Mouse (Mus musculus) hindbrain, embryonic 10.5 days (tissue): ENCODE results near the gene Gng8. TPM values are rescaled to one million over a fixed set of nuclear protein-coding genes. Genes with fewer than 3 reads are reported as not detected.
A peak's percentile ranks its signal among the peaks of the same experiment; 100 is the strongest.

Experiments used
- DNase-seq: peaks from one replicate; pipeline ENCODE4 v3.0.0-alpha.2; 2017; ENCODE audit warnings: low spot score
- H3K27ac ChIP-seq: fragments of 300-500 bp; sonication (generic); 2 replicates; pipeline ENCODE4 v1.5.1; 2016; ENCODE audit warnings: mild to moderate bottlenecking, moderate library complexity
- H3K27me3 ChIP-seq: fragments of 300-500 bp; sonication (generic); 2 replicates; pipeline ENCODE4 v1.6.1; 2016; ENCODE audit warnings: mild to moderate bottlenecking; ENCODE audit not compliant: poor library complexity, insufficient read depth, severe bottlenecking
- H3K36me3 ChIP-seq: fragments of 300-500 bp; sonication (generic); 2 replicates; pipeline ENCODE4 v1.6.1; 2016; ENCODE audit warnings: mild to moderate bottlenecking, moderate library complexity
- H3K4me1 ChIP-seq: fragments of 300-500 bp; sonication (generic); replicated peaks from 2 replicates; pipeline ENCODE4 v1.6.1; 2016; ENCODE audit warnings: mild to moderate bottlenecking
- H3K4me3 ChIP-seq: fragments of 300-500 bp; sonication (generic); 2 replicates; pipeline ENCODE4 v1.5.1; 2016; ENCODE audit warnings: mild to moderate bottlenecking, moderate library complexity
- H3K9me3 ChIP-seq: fragments of 300-500 bp; sonication (generic); 2 replicates; pipeline ENCODE4 v1.6.1; 2016; ENCODE audit warnings: mild to moderate bottlenecking, moderate library complexity
- WGBS: fragments of 180-500 bp; shearing (Covaris S2); methylation state at CpG from one replicate; pipeline ENCODE4 v1.1.7; 2016; 5-methylcytosine and 5-hydroxymethylcytosine counted together
- polyA plus RNA-seq: library from polyadenylated mRNA; unstranded; fragments of >200 nt; fragmentation: Nextera tagmentation; extraction: Ambion mirVana; gene quantifications from 2 replicates; pipeline ENCODE4 v1.2.1, GENCODE M21; 2016

The Gng8 gene
- polyA plus RNA-seq, 1 experiment from 2014 or later = 9.0 TPM

GRCm38 (mm10) chr7:16879796-16880547, 11.6 kb upstream of the Gng8 start:
- Histone ChIP-seq H3K27me3 (peaks cover 33% of the 10 kb centered on the region), H3K4me3 (peak overlapping the region; percentile 38), H3K27ac (peak overlapping the region; percentile 92), H3K36me3 (peaks cover 57% of the 10 kb centered on the region), H3K9me3 (peaks cover 7% of the 10 kb centered on the region), H3K4me1 (peaks cover 73% of the 10 kb centered on the region)
- peak; percentile 93 for DNase-seq
- WGBS = 12% methylated on average over 9 of the region's 9 CpGs

GRCm38 (mm10) chr7:16880615-16881014, 11.0 kb upstream of the Gng8 start:
- Histone ChIP-seq H3K4me1 (peaks cover 75% of the 10 kb centered on the region), H3K27me3 (peaks cover 39% of the 10 kb centered on the region), H3K36me3 (peaks cover 63% of the 10 kb centered on the region), H3K27ac (peak overlapping the region; percentile 92), H3K4me3 (peak overlapping the region; percentile 38), H3K9me3 (peaks cover 14% of the 10 kb centered on the region)
- no peak for DNase-seq
- WGBS = 10% methylated on average over 5 of the region's 5 CpGs

- peaks cover 56% of the 10 kb centered on the region for H3K4me1 ChIP-seq
- peaks cover 77% of the 10 kb centered on the region for H3K36me3 ChIP-seq
- H3K4me3 ChIP-seq = no peak overlapping the region
- H3K9me3 ChIP-seq = peaks cover 25% of the 10 kb centered on the region
- H3K27me3 ChIP-seq = peaks cover 65% of the 10 kb centered on the region
- no peak for DNase-seq
- WGBS = 92% methylated on average over 6 of the region's 6 CpGs
- no peak overlapping the region for H3K27ac ChIP-seq
Observed at GRCm38 (mm10) chr7:16883162-16883561, 8.4 kb upstream of the Gng8 start.

- H3K27ac ChIP-seq = no peak overlapping the region
- H3K4me1 ChIP-seq = peaks cover 44% of the 10 kb centered on the region
- H3K36me3 ChIP-seq = peaks cover 66% of the 10 kb centered on the region
- H3K4me3 ChIP-seq = no peak overlapping the region
- 48% methylated on average over 4 of the region's 4 CpGs for WGBS
- no peak for DNase-seq
- peaks cover 77% of the 10 kb centered on the region for H3K27me3 ChIP-seq
- H3K9me3 ChIP-seq = peaks cover 25% of the 10 kb centered on the region
Observed at GRCm38 (mm10) chr7:16884334-16884733, 7.3 kb upstream of the Gng8 start.

- peaks cover 71% of the 10 kb centered on the region for H3K36me3 ChIP-seq
- peaks cover 37% of the 10 kb centered on the region for H3K4me1 ChIP-seq
- H3K27me3 ChIP-seq = peaks cover 87% of the 10 kb centered on the region
- peak overlapping the region; percentile 42 for H3K4me3 ChIP-seq
- 16% methylated on average over 95 of the region's 95 CpGs for WGBS
- H3K9me3 ChIP-seq = peaks cover 29% of the 10 kb centered on the region
- peak overlapping the region; percentile 53 for H3K27ac ChIP-seq
- no peak for DNase-seq
Observed at GRCm38 (mm10) chr7:16885271-16885776, 6.3 kb upstream of the Gng8 start.

- H3K36me3 ChIP-seq = peaks cover 71% of the 10 kb centered on the region
- peak overlapping the region; percentile 53 for H3K27ac ChIP-seq
- peak overlapping the region; percentile 42 for H3K4me3 ChIP-seq
- peaks cover 37% of the 10 kb centered on the region for H3K4me1 ChIP-seq
- WGBS = 43% methylated on average over 59 of the region's 59 CpGs
- H3K9me3 ChIP-seq = peaks cover 29% of the 10 kb centered on the region
- DNase-seq = no peak
- H3K27me3 ChIP-seq = peaks cover 92% of the 10 kb centered on the region
Observed at GRCm38 (mm10) chr7:16885905-16886304, 5.7 kb upstream of the Gng8 start.

- Histone ChIP-seq H3K9me3 (peaks cover 16% of the 10 kb centered on the region), H3K36me3 (peaks cover 27% of the 10 kb centered on the region), H3K4me3 (peak overlapping the region; percentile 48), H3K27me3 (peaks cover 95% of the 10 kb centered on the region), H3K27ac (peak overlapping the region; percentile 84), H3K4me1 (peaks cover 55% of the 10 kb centered on the region)
- no peak for DNase-seq
- 38% methylated on average over 6 of the region's 6 CpGs for WGBS
Observed at GRCm38 (mm10) chr7:16890536-16890935, 1.1 kb upstream of the Gng8 start.

GRCm38 (mm10) chr7:16890944-16891343, 642 bp upstream of the Gng8 start:
- Histone ChIP-seq H3K4me3 (peak overlapping the region; percentile 48), H3K36me3 (peaks cover 23% of the 10 kb centered on the region), H3K4me1 (peaks cover 53% of the 10 kb centered on the region), H3K27me3 (peaks cover 91% of the 10 kb centered on the region), H3K9me3 (peaks cover 12% of the 10 kb centered on the region), H3K27ac (peak overlapping the region; percentile 84)
- peak; percentile 86 for DNase-seq
- WGBS = 1% methylated on average over 23 of the region's 23 CpGs

- Histone ChIP-seq H3K27ac (peak overlapping the region; percentile 84), H3K4me1 (peaks cover 53% of the 10 kb centered on the region), H3K36me3 (peaks cover 10% of the 10 kb centered on the region), H3K9me3 (peaks cover 7% of the 10 kb centered on the region; the same call in 1 of the 2 replicates), H3K27me3 (peaks cover 77% of the 10 kb centered on the region), H3K4me3 (peak overlapping the region; percentile 48)
- 47% methylated on average over 9 of the region's 9 CpGs for WGBS
- DNase-seq = no peak
Observed at GRCm38 (mm10) chr7:16892352-16892730, 755 bp downstream of the Gng8 start.

GRCm38 (mm10) chr7:16893612-16894011, 2.0 kb downstream of the Gng8 start:
- Histone ChIP-seq H3K4me1 (peaks cover 53% of the 10 kb centered on the region), H3K27ac (peak overlapping the region; percentile 56; the same call in 1 of the 2 replicates), H3K9me3 (peaks cover 7% of the 10 kb centered on the region; the same call in 1 of the 2 replicates), H3K27me3 (peaks cover 65% of the 10 kb centered on the region), H3K36me3 (0 out of 2 replicates have a peak, but pooled peaks cover 5% of the 10 kb centered on the region), H3K4me3 (peak overlapping the region; percentile 48)
- WGBS = 3% methylated on average over 6 of the region's 6 CpGs
- no peak for DNase-seq

- 3% methylated on average over 4 of the region's 4 CpGs for WGBS
- Histone ChIP-seq H3K4me1 (peaks cover 53% of the 10 kb centered on the region), H3K27ac (peak overlapping the region; percentile 56; the same call in 1 of the 2 replicates)
Observed at GRCm38 (mm10) chr7:16894279-16894678, 2.7 kb downstream of the Gng8 start.

GRCm38 (mm10) chr7:16895000-16895399, 3.4 kb downstream of the Gng8 start:
- peak overlapping the region; percentile 25; the same call in 1 of the 2 replicates for H3K27ac ChIP-seq
- peaks cover 57% of the 10 kb centered on the region for H3K4me1 ChIP-seq
- under 1% methylated on average over 24 of the region's 24 CpGs for WGBS

More at GRCm38 (mm10) chr7:16894279-16894678, 2.7 kb downstream of the Gng8 start:
- H3K36me3 ChIP-seq = 0 out of 2 replicates have a peak, but pooled peaks cover 5% of the 10 kb centered on the region
- H3K27me3 ChIP-seq = peaks cover 61% of the 10 kb centered on the region
- H3K4me3 ChIP-seq = peak overlapping the region; percentile 48
- DNase-seq = no peak
- peaks cover 7% of the 10 kb centered on the region; the same call in 1 of the 2 replicates for H3K9me3 ChIP-seq

GRCm38 (mm10) chr7:16895511-16895910, 3.9 kb downstream of the Gng8 start:
- 24% methylated on average over 10 of the region's 10 CpGs for WGBS
- H3K36me3 ChIP-seq = no peaks in the 10 kb centered on the region
- H3K27ac ChIP-seq = 0 out of 2 replicates have a peak overlapping the region, but pooled peaks have one; percentile 25
- peaks cover 58% of the 10 kb centered on the region for H3K4me1 ChIP-seq
- H3K4me3 ChIP-seq = peak overlapping the region; percentile 48
- DNase-seq = no peak
- H3K27me3 ChIP-seq = peaks cover 57% of the 10 kb centered on the region
- peaks cover 3% of the 10 kb centered on the region; the same call in 1 of the 2 replicates for H3K9me3 ChIP-seq

More at GRCm38 (mm10) chr7:16895000-16895399, 3.4 kb downstream of the Gng8 start:
- Histone ChIP-seq H3K9me3 (peaks cover 3% of the 10 kb centered on the region; the same call in 1 of the 2 replicates), H3K4me3 (peak overlapping the region; percentile 48), H3K27me3 (peaks cover 57% of the 10 kb centered on the region), H3K36me3 (no peaks in the 10 kb centered on the region)
- peak; percentile 86 for DNase-seq
